Mouse (Mus musculus) lung, postnatal 0 days (tissue): ENCODE results near the gene Zbtb38.

Experiments used
- CTCF ChIP-seq: IDR thresholded peaks from 2 replicates; pipeline ENCODE4 v1.5.1; 2016; ENCODE audit warnings: antibody characterized with exemption, mild to moderate bottlenecking
- EP300 ChIP-seq: IDR thresholded peaks from 2 replicates; pipeline ENCODE4 v1.6.1; 2016; ENCODE audit warnings: antibody characterized with exemption, mild to moderate bottlenecking, control low read depth

DNA sequence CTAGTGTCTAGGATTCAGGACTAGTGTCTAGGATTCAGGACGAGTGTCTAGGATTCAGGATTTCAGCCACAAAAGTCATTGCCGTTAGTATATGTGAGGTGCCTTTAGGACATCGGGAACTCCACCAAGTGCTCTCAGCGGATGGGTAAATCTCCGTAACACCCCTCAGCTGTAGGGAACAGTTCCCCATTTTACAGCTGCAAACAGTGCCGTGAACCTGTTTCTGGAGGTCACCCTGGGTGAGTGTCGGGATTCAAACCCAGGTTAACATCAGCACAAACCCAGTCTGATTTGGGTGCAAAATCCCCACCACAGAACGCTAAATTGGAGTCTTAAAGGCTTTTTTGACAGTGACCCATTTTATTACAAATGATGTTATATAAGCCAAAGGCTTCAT lies 34.2 kb downstream of the Zbtb38 start:
- TF ChIP-seq CTCF, result no peak
- no peak for TF ChIP-seq EP300
